Mouse (Mus musculus) intestine, embryonic 15.5 days (tissue): ENCODE measurements around the gene Wdr47. TPM values are rescaled to one million over a fixed set of nuclear protein-coding genes. Genes with fewer than 3 reads are reported as not detected.

Experiments
- ATAC-seq: fragments of 200-750 bp; cut with Nextera tagmentation; 2 replicates; pipeline ENCODE4 v1.8.0; 2017; ENCODE audit warnings: moderate TSS enrichment, moderate library complexity
- H3K27ac ChIP-seq: fragments of 300-500 bp; sonication (generic); 2 replicates; pipeline ENCODE4 v1.5.1; 2015; ENCODE audit warnings: mild to moderate bottlenecking, inconsistent platforms
- H3K27me3 ChIP-seq: fragments of 300-500 bp; sonication (generic); replicated peaks from 2 replicates; pipeline ENCODE4 v1.6.1; 2015; ENCODE audit warnings: inconsistent platforms
- H3K36me3 ChIP-seq: fragments of 300-500 bp; sonication (generic); 2 replicates; pipeline ENCODE4 v1.6.1; 2015; ENCODE audit warnings: inconsistent platforms
- H3K4me1 ChIP-seq: fragments of 300-500 bp; sonication (generic); replicated peaks from 2 replicates; pipeline ENCODE4 v1.6.1; 2015; ENCODE audit warnings: inconsistent platforms
- H3K4me2 ChIP-seq: fragments of 300-500 bp; sonication (generic); replicated peaks from 2 replicates; pipeline ENCODE4 v1.6.1; 2015; ENCODE audit warnings: mild to moderate bottlenecking, inconsistent platforms
- H3K4me3 ChIP-seq: fragments of 300-500 bp; sonication (generic); replicated peaks from 2 replicates; pipeline ENCODE4 v1.5.1; 2015; ENCODE audit warnings: inconsistent platforms
- H3K9ac ChIP-seq: fragments of 300-500 bp; sonication (generic); 2 replicates; pipeline ENCODE4 v1.6.1; 2015; ENCODE audit warnings: inconsistent platforms
- H3K9me3 ChIP-seq: fragments of 300-500 bp; sonication (generic); 2 replicates; pipeline ENCODE4 v1.6.1; 2016; ENCODE audit warnings: inconsistent platforms
- WGBS: fragments of 180-500 bp; shearing (Covaris S2); methylation state at CpG from one replicate; pipeline ENCODE4 v1.1.7; 2015; 5-methylcytosine and 5-hydroxymethylcytosine counted together
- polyA plus RNA-seq: library from polyadenylated mRNA; unstranded; fragments of >200 nt; fragmentation: Nextera tagmentation; extraction: Ambion mirVana; gene quantifications from 2 replicates; pipeline ENCODE4 v1.2.1, GENCODE M21; 2015

Gene Wdr47
- polyA plus RNA-seq, 1 experiment from 2014 or later, result 8.7 TPM

- H3K4me1 ChIP-seq, result no peaks in the 10 kb centered on the region
- no peak overlapping the region for H3K27ac ChIP-seq
- H3K9me3 ChIP-seq, result no peaks in the 10 kb centered on the region
- H3K4me3 ChIP-seq, result no peak overlapping the region
- H3K4me2 ChIP-seq, result no peak overlapping the region
- 89% methylated on average over 6 of the region's 6 CpGs for WGBS
- no peak overlapping the region for H3K9ac ChIP-seq
- peaks cover 27% of the 10 kb centered on the region for H3K36me3 ChIP-seq
- no peak for ATAC-seq
- H3K27me3 ChIP-seq, result no peaks in the 10 kb centered on the region
These were observed 97.9 kb downstream of the Wdr47 start for GRCm38 (mm10) chr3:108689015-108689441.

- no peak for ATAC-seq
- H3K9ac ChIP-seq, result no peak overlapping the region
- WGBS, result 85% methylated on average over 8 of the region's 8 CpGs
- no peak overlapping the region for H3K27ac ChIP-seq
- H3K36me3 ChIP-seq, result peaks cover 25% of the 10 kb centered on the region
- H3K9me3 ChIP-seq, result no peaks in the 10 kb centered on the region
- H3K4me1 ChIP-seq, result no peaks in the 10 kb centered on the region
- H3K27me3 ChIP-seq, result no peaks in the 10 kb centered on the region
- H3K4me3 ChIP-seq, result no peak overlapping the region
- no peak overlapping the region for H3K4me2 ChIP-seq
These were observed 98.4 kb downstream of the Wdr47 start for GRCm38 (mm10) chr3:108689446-108689845.

GRCm38 (mm10) chr3:108689979-108690378 is 98.9 kb downstream of the Wdr47 start:
- ATAC-seq, result no peak
- 68% methylated on average over 4 of the region's 4 CpGs for WGBS

GRCm38 (mm10) chr3:108694321-108694720 is 103.2 kb downstream of the Wdr47 start:
- H3K36me3 ChIP-seq, result peaks cover 26% of the 10 kb centered on the region; the same call in 1 of the 2 replicates
- 72% methylated on average over 9 of the region's 9 CpGs for WGBS

More at GRCm38 (mm10) chr3:108689979-108690378, 98.9 kb downstream of the Wdr47 start:
- peaks cover 28% of the 10 kb centered on the region for H3K36me3 ChIP-seq
- H3K27ac ChIP-seq, result no peak overlapping the region
- no peak overlapping the region for H3K9ac ChIP-seq
- no peak overlapping the region for H3K4me2 ChIP-seq
- no peaks in the 10 kb centered on the region for H3K4me1 ChIP-seq
- no peak overlapping the region for H3K4me3 ChIP-seq
- H3K27me3 ChIP-seq, result no peaks in the 10 kb centered on the region
- H3K9me3 ChIP-seq, result no peaks in the 10 kb centered on the region

More at GRCm38 (mm10) chr3:108694321-108694720, 103.2 kb downstream of the Wdr47 start:
- Histone ChIP-seq H3K4me3 (no peak overlapping the region), H3K27me3 (no peaks in the 10 kb centered on the region), H3K9me3 (no peaks in the 10 kb centered on the region), H3K9ac (no peak overlapping the region), H3K4me1 (no peaks in the 10 kb centered on the region), H3K4me2 (no peak overlapping the region), H3K27ac (no peak overlapping the region)
- ATAC-seq, result peak; percentile 17; the same call in 1 of the 2 replicates

Other genes starting within 250 kb of the Wdr47 start
- gene Mybphl, start 226.4 kb upstream of the Wdr47 start, polyA plus RNA-seq, result not detected in 2 replicates
- gene Psrc1, start 207.4 kb upstream of the Wdr47 start, polyA plus RNA-seq, result 28.8 and 30.3 TPM in 2 replicates
- gene Celsr2, start 175.7 kb upstream of the Wdr47 start, polyA plus RNA-seq, result 3.2 and 6.1 TPM in 2 replicates
- 145 and 150 TPM in 2 replicates for gene Sars, start 146.1 kb upstream of the Wdr47 start, polyA plus RNA-seq
- gene 1700013F07Rik, start 57.1 kb upstream of the Wdr47 start, polyA plus RNA-seq, result 0.34 TPM in 1 of 2 replicates, not detected in the other
- gene 5330417C22Rik, start 54.7 kb upstream of the Wdr47 start, polyA plus RNA-seq, result 17.1 and 26.7 TPM in 2 replicates
- gene Tmem167b, start 28.8 kb upstream of the Wdr47 start, polyA plus RNA-seq, result 34.3 and 35.5 TPM in 2 replicates
- gene Taf13, start 19.6 kb upstream of the Wdr47 start, polyA plus RNA-seq, result 38.4 and 39.4 TPM in 2 replicates
- gene Clcc1, start 62.6 kb downstream of the Wdr47 start, polyA plus RNA-seq, result 70.2 and 74.3 TPM in 2 replicates
- 49.1 and 56.1 TPM in 2 replicates for gene Gpsm2, start 131.0 kb downstream of the Wdr47 start, polyA plus RNA-seq
- gene Aknad1, start 148.4 kb downstream of the Wdr47 start, polyA plus RNA-seq, result 0.10 TPM in 1 of 2 replicates, not detected in the other
- gene Stxbp3, start 249.2 kb downstream of the Wdr47 start, polyA plus RNA-seq, result 44.3 and 46.0 TPM in 2 replicates